Mouse (Mus musculus) G1E (cell line): ENCODE results near the gene Hsf4.

Source experiments
- CTCF ChIP-seq: IDR thresholded peaks from 2 replicates; pipeline ENCODE4 v1.5.1; 2012; ENCODE audit warnings: low read depth, low read length, inconsistent platforms, mixed read lengths
- TAL1 ChIP-seq: conservative IDR thresholded peaks from 2 replicates; pipeline ENCODE4 v1.6.1; 2012; ENCODE audit warnings: low read depth, low read length, inconsistent platforms, mixed read lengths

GRCm38 (mm10) chr8:105288231-105288630, 18.6 kb downstream of the Hsf4 start:
- TF ChIP-seq CTCF, result no peak
- no peak for TF ChIP-seq TAL1
